Mouse (Mus musculus): Measurements from ENCODE around the gene Pkdcc. TPM values are rescaled to one million over a fixed set of nuclear protein-coding genes. Genes with fewer than 3 reads are reported as not detected.

The Pkdcc gene
- polyA plus RNA-seq, 1 experiment from 2014 or later: 10.0 TPM

DNA sequence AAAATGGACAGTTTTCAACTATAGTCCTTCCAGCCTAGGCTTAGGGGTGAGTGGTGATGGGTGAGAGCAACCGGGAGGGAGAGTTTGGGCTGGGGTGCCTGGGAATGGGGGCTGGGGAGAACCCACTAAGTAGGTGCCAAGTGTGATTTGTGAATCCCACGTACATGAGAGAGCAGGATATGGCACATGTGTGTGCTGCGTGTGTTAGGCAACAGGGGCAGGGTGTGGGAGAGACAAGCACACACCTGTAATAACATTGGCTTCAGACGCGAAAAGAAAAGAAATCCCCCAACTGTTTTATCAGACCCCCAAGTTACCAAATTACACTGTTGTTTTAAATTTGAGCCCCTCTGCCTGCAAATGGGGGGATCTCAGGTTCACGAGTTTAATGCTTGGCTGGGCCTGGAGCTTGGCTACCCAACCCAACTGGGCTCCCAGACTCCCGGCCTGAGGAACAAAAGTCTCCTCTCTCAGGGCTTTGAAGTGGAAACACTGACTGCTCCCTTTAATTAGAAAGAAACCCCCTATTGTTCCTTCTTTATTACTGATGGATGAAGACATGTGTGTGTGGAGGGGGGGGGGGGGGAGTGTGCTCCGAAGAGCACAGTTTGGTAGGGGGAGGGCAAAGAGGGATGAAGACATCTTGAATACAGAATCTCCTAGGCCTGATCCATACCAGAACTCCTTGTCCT is 11.3 kb upstream of the Pkdcc start:
- peak; percentile 42 for ATAC-seq (replicated peaks; ENCODE audit: low FRiP score)
- no peaks in the 10 kb centered on the region for H3K36me3 ChIP-seq (ENCODE audit: control insufficient read depth, insufficient read depth, low read length)
- H3K27ac ChIP-seq (ENCODE audit: low read depth, low read length): no peak overlapping the region
- DNase-seq (ENCODE audit: low spot score): no peak
- whole genome bisulfite sequencing: 15% methylated on average over 8 of the region's 8 CpGs
- H3K27me3 ChIP-seq (ENCODE audit: control insufficient read depth, insufficient read depth, low read length): no peaks in the 10 kb centered on the region; the same call in none of the 2 replicates
- H3K4me2 ChIP-seq (ENCODE audit: low read depth, low read length, severe bottlenecking): no peak overlapping the region
- H3K9me3 ChIP-seq (ENCODE audit: control insufficient read depth, low read length): no peaks in the 10 kb centered on the region
- H3K4me3 ChIP-seq (ENCODE audit: low read depth, low read length): no peak overlapping the region
- peaks cover 24% of the 10 kb centered on the region for H3K4me1 ChIP-seq (replicated peaks; ENCODE audit: control insufficient read depth, insufficient read depth, low read length)
- H3K9ac ChIP-seq (ENCODE audit: low read length): no peak overlapping the region; the same call in 1 of the 2 replicates

- no peak overlapping the region for H3K9ac ChIP-seq (ENCODE audit: low read length)
- DNase-seq (ENCODE audit: low spot score) (no peak), ATAC-seq (replicated peaks; ENCODE audit: low FRiP score) (no peak)
- H3K9me3 ChIP-seq (ENCODE audit: control insufficient read depth, low read length): no peaks in the 10 kb centered on the region
- 96% methylated on average over 3 of the region's 3 CpGs for WGBS
- no peak overlapping the region for H3K4me3 ChIP-seq (ENCODE audit: low read depth, low read length)
- no peak overlapping the region for H3K27ac ChIP-seq (ENCODE audit: low read depth, low read length)
- no peaks in the 10 kb centered on the region for H3K36me3 ChIP-seq (ENCODE audit: control insufficient read depth, insufficient read depth, low read length)
- H3K4me2 ChIP-seq (ENCODE audit: low read depth, low read length, severe bottlenecking): no peak overlapping the region
- no peaks in the 10 kb centered on the region; the same call in none of the 2 replicates for H3K27me3 ChIP-seq (ENCODE audit: control insufficient read depth, insufficient read depth, low read length)
- peaks cover 11% of the 10 kb centered on the region for H3K4me1 ChIP-seq (replicated peaks; ENCODE audit: control insufficient read depth, insufficient read depth, low read length)
Measured at GRCm38 (mm10) chr17:83207296-83207695, 7.8 kb upstream of the Pkdcc start.

GRCm38 (mm10) chr17:83208455-83208854 is 6.6 kb upstream of the Pkdcc start:
- Histone ChIP-seq H3K9me3 (ENCODE audit: control insufficient read depth, low read length) (no peaks in the 10 kb centered on the region), H3K4me1 (replicated peaks; ENCODE audit: control insufficient read depth, insufficient read depth, low read length) (peaks cover 11% of the 10 kb centered on the region)

DNA sequence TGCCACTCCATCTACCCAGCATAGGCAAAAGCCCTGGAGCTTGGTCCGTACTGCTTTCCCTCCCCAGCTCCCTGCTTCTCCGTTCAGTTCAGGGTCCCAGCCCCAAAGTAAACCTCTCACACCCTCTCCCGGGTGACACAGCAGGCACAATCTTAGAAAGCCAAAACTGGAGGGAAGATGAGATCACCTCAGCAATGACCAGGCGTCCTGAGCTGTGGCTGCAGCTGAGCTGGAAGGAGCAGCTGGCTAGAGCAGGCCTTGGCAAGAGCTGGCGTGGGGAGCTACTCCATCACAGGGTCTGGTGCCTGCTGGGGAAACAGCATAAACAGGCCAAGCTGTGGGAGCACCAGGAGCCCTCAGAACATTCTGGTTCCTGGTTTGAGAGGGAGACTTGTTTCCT is 4.6 kb upstream of the Pkdcc start:
- 75% methylated on average over 5 of the region's 5 CpGs for WGBS
- no peaks in the 10 kb centered on the region for H3K36me3 ChIP-seq (ENCODE audit: control insufficient read depth, insufficient read depth, low read length)
- no peaks in the 10 kb centered on the region; the same call in none of the 2 replicates for H3K27me3 ChIP-seq (ENCODE audit: control insufficient read depth, insufficient read depth, low read length)
- H3K4me1 ChIP-seq (replicated peaks; ENCODE audit: control insufficient read depth, insufficient read depth, low read length): peaks cover 4% of the 10 kb centered on the region
- no peak for DNase-seq (ENCODE audit: low spot score)
- H3K4me3 ChIP-seq (ENCODE audit: low read depth, low read length): no peak overlapping the region
- no peak for ATAC-seq (replicated peaks; ENCODE audit: low FRiP score)
- no peak overlapping the region for H3K9ac ChIP-seq (ENCODE audit: low read length)
- H3K9me3 ChIP-seq (ENCODE audit: control insufficient read depth, low read length): no peaks in the 10 kb centered on the region
- no peak overlapping the region for H3K27ac ChIP-seq (ENCODE audit: low read depth, low read length)
- H3K4me2 ChIP-seq (ENCODE audit: low read depth, low read length, severe bottlenecking): no peak overlapping the region

More at GRCm38 (mm10) chr17:83208455-83208854, 6.6 kb upstream of the Pkdcc start:
- Histone ChIP-seq H3K36me3 (ENCODE audit: control insufficient read depth, insufficient read depth, low read length) (no peaks in the 10 kb centered on the region), H3K4me2 (ENCODE audit: low read depth, low read length, severe bottlenecking) (no peak overlapping the region), H3K27ac (ENCODE audit: low read depth, low read length) (no peak overlapping the region), H3K9ac (ENCODE audit: low read length) (no peak overlapping the region), H3K27me3 (ENCODE audit: control insufficient read depth, insufficient read depth, low read length) (no peaks in the 10 kb centered on the region; the same call in none of the 2 replicates), H3K4me3 (ENCODE audit: low read depth, low read length) (no peak overlapping the region)
- DNase-seq (ENCODE audit: low spot score) (no peak), ATAC-seq (replicated peaks; ENCODE audit: low FRiP score) (no peak)
- 62% methylated on average over 2 of the region's 2 CpGs for WGBS

DNA sequence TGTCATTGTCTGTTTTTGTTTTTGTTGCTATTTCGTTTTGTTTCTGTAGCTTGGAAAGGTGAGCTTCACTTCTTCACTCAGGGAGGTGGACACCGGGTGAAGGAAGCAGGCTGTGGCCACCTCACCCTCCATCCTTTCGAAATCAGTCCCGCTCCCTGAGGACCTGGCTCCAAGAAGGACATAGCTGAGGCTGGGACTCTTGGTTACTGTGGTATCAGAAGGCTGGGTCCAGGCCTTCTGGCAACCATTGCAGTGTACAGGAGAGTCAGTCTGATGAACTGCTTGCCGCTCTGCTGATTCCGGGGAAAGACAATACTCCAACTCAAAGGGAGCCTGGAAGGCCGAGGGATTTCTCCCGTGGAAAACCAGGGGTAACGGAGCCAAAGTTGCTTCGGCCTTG is 3.9 kb upstream of the Pkdcc start:
- H3K27me3 ChIP-seq (ENCODE audit: control insufficient read depth, insufficient read depth, low read length): no peaks in the 10 kb centered on the region; the same call in none of the 2 replicates
- peaks cover 6% of the 10 kb centered on the region for H3K4me1 ChIP-seq (replicated peaks; ENCODE audit: control insufficient read depth, insufficient read depth, low read length)
- no peak overlapping the region for H3K4me2 ChIP-seq (ENCODE audit: low read depth, low read length, severe bottlenecking)
- H3K4me3 ChIP-seq (ENCODE audit: low read depth, low read length): no peak overlapping the region
- 90% methylated on average over 10 of the region's 10 CpGs for WGBS
- no peak overlapping the region for H3K27ac ChIP-seq (ENCODE audit: low read depth, low read length)
- no peak overlapping the region for H3K9ac ChIP-seq (ENCODE audit: low read length)
- H3K9me3 ChIP-seq (ENCODE audit: control insufficient read depth, low read length): no peaks in the 10 kb centered on the region
- no peaks in the 10 kb centered on the region for H3K36me3 ChIP-seq (ENCODE audit: control insufficient read depth, insufficient read depth, low read length)
- DNase-seq (ENCODE audit: low spot score) (no peak), ATAC-seq (replicated peaks; ENCODE audit: low FRiP score) (no peak)

- no peak overlapping the region for H3K9ac ChIP-seq (ENCODE audit: low read length)
- H3K27ac ChIP-seq (ENCODE audit: low read depth, low read length): no peak overlapping the region
- H3K4me1 ChIP-seq (replicated peaks; ENCODE audit: control insufficient read depth, insufficient read depth, low read length): peaks cover 6% of the 10 kb centered on the region
- ATAC-seq (replicated peaks; ENCODE audit: low FRiP score): no peak
- no peak overlapping the region for H3K4me2 ChIP-seq (ENCODE audit: low read depth, low read length, severe bottlenecking)
- no peaks in the 10 kb centered on the region for H3K36me3 ChIP-seq (ENCODE audit: control insufficient read depth, insufficient read depth, low read length)
- no peaks in the 10 kb centered on the region for H3K9me3 ChIP-seq (ENCODE audit: control insufficient read depth, low read length)
- no peak for DNase-seq (ENCODE audit: low spot score)
- H3K4me3 ChIP-seq (ENCODE audit: low read depth, low read length): no peak overlapping the region
- no peaks in the 10 kb centered on the region; the same call in none of the 2 replicates for H3K27me3 ChIP-seq (ENCODE audit: control insufficient read depth, insufficient read depth, low read length)
- 62% methylated on average over 2 of the region's 2 CpGs for WGBS
Measured at GRCm38 (mm10) chr17:83212422-83212821, 2.7 kb upstream of the Pkdcc start.

DNA sequence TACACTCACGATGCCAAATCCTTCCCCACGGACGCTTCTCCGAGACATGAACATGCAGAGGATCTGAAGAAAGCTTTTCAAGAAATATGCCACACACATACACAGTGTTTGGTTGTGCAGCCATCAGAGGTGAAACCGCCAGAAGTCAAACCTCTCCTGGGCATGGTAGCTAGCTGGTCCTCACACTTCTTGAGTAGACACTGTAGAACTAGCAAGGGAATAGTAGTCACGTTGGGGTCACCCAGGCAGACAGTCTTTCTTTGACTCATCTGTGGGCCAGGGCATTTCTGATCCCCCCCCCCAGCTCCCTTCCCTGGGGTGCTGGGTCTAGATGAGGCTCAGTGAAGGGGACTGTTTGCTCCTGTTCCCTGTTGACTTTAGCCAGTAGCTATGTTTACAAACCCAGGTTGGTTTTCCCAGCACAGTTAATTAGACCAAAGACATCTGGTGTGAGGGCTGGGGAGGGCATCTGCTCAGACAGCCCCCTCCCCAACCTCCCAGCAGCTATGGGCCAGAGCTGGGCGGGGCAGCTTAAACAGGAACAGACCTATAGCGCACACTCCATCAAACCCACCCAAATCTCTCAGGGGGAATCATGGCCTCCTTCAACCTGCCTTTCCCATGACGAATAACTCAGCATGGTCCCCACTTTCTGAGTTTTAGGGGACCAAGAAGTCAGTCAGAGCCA is 1.7 kb upstream of the Pkdcc start:
- H3K4me1 ChIP-seq (replicated peaks; ENCODE audit: control insufficient read depth, insufficient read depth, low read length): peaks cover 8% of the 10 kb centered on the region
- peak overlapping the region; percentile 3; the same call in 1 of the 2 replicates for H3K4me2 ChIP-seq (ENCODE audit: low read depth, low read length, severe bottlenecking)
- H3K27ac ChIP-seq (ENCODE audit: low read depth, low read length): no peak overlapping the region
- H3K9ac ChIP-seq (ENCODE audit: low read length): no peak overlapping the region
- H3K27me3 ChIP-seq (ENCODE audit: control insufficient read depth, insufficient read depth, low read length): no peaks in the 10 kb centered on the region; the same call in none of the 2 replicates
- WGBS: 41% methylated on average over 9 of the region's 9 CpGs
- peak; percentile 8; the same call in 1 of the 2 replicates for ATAC-seq (replicated peaks; ENCODE audit: low FRiP score)
- DNase-seq (ENCODE audit: low spot score): no peak
- no peaks in the 10 kb centered on the region for H3K9me3 ChIP-seq (ENCODE audit: control insufficient read depth, low read length)
- H3K4me3 ChIP-seq (ENCODE audit: low read depth, low read length): no peak overlapping the region
- no peaks in the 10 kb centered on the region for H3K36me3 ChIP-seq (ENCODE audit: control insufficient read depth, insufficient read depth, low read length)

DNA sequence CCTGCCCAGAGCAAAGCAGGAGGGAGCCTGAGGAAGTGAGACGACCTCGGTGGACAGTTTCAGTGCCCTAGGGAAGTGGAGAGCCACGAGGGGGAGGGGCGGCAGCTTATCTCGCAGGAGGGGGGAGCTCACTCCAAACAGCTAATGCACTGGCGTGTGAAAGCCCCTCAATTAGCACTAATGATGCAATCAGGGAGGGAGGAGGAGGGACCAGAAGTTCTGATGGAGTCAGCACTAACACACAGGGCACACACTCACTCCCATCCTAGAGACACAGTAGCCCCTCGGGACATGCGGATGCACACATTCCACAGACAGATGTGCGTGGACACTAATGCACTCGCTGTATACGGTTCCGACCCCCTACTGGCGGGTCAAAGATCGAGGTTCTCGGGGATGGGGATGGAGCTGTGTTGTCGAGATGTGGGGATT is 915 bp upstream of the Pkdcc start:
- DNase-seq (ENCODE audit: low spot score) (peak; percentile 90), ATAC-seq (replicated peaks; ENCODE audit: low FRiP score) (peak; percentile 64)
- H3K36me3 ChIP-seq (ENCODE audit: control insufficient read depth, insufficient read depth, low read length): no peaks in the 10 kb centered on the region
- whole genome bisulfite sequencing: under 1% methylated on average over 16 of the region's 16 CpGs
- peak overlapping the region; percentile 94 for H3K4me2 ChIP-seq (ENCODE audit: low read depth, low read length, severe bottlenecking)
- H3K27me3 ChIP-seq (ENCODE audit: control insufficient read depth, insufficient read depth, low read length): no peaks in the 10 kb centered on the region; the same call in 1 of the 2 replicates
- H3K4me1 ChIP-seq (replicated peaks; ENCODE audit: control insufficient read depth, insufficient read depth, low read length): peaks cover 16% of the 10 kb centered on the region
- H3K9me3 ChIP-seq (ENCODE audit: control insufficient read depth, low read length): no peaks in the 10 kb centered on the region
- H3K9ac ChIP-seq (ENCODE audit: low read length): peak overlapping the region; percentile 88
- H3K27ac ChIP-seq (ENCODE audit: low read depth, low read length): peak overlapping the region; percentile 78
- peak overlapping the region; percentile 69 for H3K4me3 ChIP-seq (ENCODE audit: low read depth, low read length)

Measured in forebrain, embryonic 11.5 days (tissue).